Mouse (Mus musculus) liver (tissue): Measurements from ENCODE around the gene Pard3.
A peak's percentile ranks its signal among the peaks of the same experiment; 100 is the strongest.

ENCODE experiments used
- DNase-seq: peaks from one replicate; pipeline ENCODE4 v3.0.0-alpha.2; 2020; ENCODE audit warnings: mixed read lengths

Gene Pard3

DNA sequence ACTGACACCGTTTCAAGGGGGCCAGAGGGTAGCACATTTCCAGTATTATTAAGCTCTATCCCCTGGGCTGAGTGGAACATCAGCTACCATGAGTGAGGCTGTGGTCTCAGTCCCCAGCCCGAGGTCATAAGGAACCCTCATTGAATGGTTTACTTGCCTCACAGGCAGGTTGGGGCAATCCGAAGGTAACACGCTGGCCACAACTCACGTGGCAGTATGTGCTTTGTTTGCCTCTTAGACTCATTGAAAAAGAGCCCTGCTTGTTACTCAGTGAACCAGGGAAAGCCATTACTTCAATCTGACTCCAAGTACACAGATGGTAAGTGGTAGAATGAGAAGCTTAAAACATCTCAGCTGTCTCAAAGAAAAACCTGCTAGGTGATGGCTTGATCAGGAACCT lies 236.8 kb downstream of the Pard3 start:
- no peak for DNase-seq

DNA sequence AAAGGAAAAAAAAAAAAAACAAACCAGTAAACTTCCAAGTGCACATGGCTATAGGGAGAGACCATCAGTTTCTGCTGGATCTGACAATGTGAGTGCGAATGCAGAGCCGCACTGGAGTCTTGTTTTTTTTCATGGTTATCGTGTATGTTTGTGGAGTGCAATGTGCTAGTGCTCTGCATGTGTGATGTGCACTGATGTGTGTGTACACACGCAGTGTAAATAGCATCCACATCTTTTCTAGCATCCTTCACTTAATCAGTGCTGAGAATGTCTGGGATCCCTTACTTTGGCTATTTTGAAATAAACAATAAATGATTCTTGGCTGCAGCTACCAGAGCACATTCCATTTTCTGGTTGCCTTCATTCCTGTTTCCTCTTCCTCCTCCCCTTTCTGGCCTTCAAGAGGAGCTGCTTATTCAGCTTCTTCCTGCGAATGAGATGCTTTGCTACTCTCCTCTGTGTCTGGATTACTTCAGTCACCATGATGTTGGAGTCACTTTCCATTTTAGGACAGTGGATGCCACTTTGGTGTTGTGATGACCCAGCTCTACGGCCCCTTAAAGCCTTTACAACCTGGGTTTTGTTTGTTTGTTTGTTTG lies 239.3 kb downstream of the Pard3 start:
- DNase-seq = no peak

- no peak for DNase-seq
These were observed 243.3 kb downstream of the Pard3 start for GRCm38 (mm10) chr8:127307026-127307425.

DNA sequence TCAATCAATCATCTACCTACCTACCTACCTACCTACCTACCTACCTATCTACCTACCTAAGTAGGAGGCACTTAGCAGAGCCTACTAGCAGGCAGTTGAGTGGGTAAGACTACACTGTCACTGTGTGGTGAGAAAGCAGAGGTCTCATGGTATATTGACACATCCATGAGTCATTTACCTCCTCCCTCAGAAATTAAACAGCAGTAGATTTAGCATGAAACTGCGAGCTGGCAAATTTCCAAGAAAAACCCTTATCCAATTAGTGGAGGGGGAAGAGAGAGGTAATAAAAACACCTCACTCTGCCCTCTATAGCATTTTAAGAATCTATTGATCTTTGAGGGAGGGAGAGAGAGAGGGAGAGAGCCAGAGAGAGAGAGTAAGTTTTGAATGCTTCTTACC lies 245.7 kb downstream of the Pard3 start:
- DNase-seq = no peak

- no peak for DNase-seq
These were observed 252.1 kb downstream of the Pard3 start for GRCm38 (mm10) chr8:127315811-127316210.

DNA sequence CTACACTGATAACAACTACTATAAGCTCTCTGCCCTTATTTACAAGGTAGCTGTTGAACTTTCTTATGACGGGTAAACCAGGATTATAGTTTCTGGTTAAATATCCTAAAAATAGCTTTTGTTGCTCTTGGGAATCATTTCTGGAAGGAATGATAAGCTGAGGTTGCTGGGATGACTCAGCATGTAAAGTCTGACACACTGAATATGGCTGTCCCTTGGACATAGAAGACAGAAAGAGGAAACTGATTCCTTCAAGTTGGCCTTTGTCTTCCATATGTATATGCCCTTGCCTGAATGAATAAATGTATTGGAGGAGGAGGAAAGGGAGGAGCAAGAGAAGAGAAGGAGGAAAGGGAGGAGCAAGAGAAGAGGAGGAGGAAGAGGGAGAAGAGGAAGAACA lies 254.2 kb downstream of the Pard3 start:
- no peak for DNase-seq

GRCm38 (mm10) chr8:127318377-127319159 lies 254.9 kb downstream of the Pard3 start:
- DNase-seq = no peak

DNA sequence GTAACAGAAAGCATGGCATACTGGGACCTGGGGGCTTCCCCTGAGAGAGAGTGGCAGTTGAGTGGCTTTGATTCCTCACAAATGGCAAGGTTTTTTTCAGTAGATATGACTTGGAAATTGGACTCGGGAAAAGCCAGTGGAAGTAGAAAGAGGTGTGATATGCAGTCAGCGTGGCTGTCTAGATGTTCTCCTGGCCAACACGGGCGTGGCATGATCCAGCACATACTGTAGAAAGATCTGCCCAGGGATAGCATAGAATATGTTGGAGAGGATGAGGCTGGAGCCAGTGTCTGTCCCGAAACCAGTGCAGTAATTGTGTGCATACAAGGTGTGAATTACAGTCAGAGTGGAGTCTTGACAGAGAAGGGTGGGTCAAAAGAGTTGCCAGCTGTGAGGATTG lies 257.2 kb downstream of the Pard3 start:
- DNase-seq = no peak

- DNase-seq = no peak
These were observed 260.1 kb downstream of the Pard3 start for GRCm38 (mm10) chr8:127323583-127324360.

GRCm38 (mm10) chr8:127324836-127325570 lies 261.3 kb downstream of the Pard3 start:
- no peak for DNase-seq

DNA sequence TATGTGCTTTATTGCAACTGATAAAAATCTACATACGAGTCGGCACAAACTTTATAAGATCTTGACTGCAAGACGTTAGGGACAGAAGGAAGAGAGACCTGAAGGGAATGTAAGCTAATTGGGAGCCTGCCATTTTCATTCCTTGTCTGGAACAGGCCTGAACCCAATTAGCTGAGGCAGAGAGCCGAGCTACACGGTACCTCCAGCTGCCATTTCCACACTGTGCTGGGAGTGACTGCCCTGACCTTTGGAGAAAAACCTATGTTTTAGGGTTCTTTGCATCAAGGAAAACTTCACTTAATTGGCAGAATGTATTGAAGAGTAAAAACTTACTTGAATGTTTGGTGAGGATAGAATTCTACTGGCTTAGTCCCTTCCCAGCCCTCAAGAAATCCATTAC lies 262.1 kb downstream of the Pard3 start:
- DNase-seq = no peak

- DNase-seq = peak; percentile 28
These were observed 266.8 kb downstream of the Pard3 start for GRCm38 (mm10) chr8:127330258-127331187.

DNA sequence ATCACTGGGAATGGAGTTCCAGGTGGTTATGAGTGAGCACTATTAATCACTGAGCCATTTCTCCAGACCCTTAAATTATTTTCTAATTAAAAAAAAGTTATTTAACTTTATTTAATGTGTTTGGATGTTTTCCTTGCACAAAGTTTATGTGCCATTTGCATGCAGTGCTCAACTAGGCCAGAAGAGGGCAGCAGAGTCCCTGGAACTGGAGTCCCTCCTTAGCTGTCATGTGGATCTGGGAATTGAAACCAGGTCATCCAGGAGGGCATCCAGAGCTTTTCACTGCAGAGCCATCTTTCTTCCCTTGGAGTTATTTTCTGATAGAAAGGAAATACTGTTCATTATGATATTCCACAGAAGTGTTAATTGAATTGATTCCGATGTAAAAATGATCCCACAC lies 268.1 kb downstream of the Pard3 start:
- DNase-seq = peak; percentile 61

DNA sequence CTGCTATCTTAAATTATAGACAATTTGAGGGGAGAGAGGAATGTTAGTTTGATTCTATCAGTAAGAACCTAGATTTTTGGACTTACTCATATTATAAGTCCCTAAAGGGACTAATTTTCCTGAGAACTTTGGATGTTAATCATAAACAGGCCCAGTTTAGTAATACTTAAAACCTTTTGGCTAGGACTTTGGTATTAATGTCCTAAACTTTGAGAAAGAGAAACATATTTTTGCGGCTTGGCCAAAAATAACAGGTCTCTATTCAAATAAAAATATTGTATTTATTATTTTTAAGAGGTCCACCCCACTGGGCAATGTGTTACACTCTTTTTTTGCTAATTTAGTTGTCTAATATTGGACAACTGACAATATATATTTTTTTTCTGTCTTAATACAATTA lies 271.5 kb downstream of the Pard3 start:
- no peak for DNase-seq

DNA sequence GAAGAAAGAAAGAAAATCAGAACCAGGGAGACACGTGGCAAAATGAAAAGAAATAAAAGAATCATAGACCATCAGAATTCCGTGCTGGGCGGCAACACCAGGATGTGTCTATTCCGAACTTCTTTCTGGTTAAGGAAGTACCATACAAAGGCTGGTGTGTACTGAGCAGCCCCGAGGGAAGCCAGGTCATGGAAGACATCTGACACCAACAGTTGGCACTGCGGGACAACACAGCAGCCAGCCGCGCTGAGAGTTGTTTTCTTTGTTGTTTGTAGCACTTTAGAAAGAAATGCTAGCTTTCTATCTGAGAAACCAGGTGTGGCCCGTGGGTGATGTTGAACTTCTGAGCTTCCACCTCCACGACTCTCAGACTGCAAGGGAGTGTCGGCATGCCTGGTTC lies 274.5 kb downstream of the Pard3 start:
- no peak for DNase-seq

- DNase-seq = no peak
These were observed 277.4 kb downstream of the Pard3 start for GRCm38 (mm10) chr8:127341046-127341445.

DNA sequence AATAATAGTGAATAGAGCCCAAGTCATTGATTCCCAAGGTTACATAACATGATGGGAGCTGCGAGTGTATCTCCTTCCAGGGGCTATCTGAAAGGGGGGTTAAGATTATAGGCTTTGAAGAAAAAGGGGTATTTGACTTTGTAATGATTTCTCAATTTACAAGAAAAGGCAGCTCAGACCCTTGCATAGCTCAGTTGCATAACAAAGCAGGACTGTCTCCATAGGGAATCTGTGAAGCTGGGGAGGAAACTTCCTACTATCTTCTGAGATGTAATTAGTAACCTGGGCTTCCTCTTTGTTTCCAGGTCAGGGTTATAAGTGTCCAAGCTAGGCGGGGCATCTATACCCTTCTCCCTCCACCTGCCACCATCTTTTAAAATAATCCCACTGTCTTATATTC lies 279.4 kb downstream of the Pard3 start:
- DNase-seq = no peak

DNA sequence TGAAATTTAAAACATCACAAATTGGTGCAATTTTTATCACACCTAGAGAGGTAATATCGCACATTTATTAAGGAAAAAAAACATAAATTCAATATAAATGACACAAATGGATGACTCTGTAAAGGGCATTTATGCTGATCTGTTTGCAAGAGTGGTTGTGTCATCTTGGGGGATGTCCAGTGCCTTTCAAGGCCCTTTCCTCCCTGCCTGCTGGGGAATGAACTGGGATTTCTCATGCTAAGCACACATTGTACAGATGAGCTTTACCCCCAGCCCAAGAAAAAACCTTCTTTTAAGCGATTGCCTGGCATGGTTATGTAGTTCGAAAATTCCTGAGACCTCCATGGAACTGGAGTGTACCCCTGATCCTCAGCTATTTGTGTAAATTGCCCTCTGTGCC lies 280.7 kb downstream of the Pard3 start:
- no peak for DNase-seq

DNA sequence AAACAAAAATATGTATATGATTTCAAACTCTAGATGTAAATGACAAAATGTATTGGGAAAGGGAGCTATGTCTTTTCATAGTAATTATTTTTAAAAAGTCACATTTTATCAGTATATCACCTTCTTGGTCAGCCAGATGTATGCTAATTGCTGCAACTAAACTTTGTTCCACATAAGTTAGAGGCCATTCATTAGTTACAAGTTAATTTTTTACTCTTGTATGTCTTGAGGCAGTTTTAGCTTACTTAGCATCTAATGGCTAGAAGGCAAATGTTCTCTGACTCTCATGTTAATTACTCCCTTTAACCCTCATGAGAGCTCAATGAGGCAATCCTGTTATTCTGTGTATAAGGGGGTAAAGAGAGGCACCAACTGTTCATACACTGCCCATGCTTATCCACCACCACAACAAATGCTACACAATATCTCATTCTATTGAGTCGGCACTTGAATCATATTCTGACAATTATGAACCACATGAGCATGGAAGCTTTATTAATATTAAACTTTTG lies 282.3 kb downstream of the Pard3 start:
- DNase-seq = no peak

GRCm38 (mm10) chr8:127347890-127348495 lies 284.3 kb downstream of the Pard3 start:
- DNase-seq = no peak

DNA sequence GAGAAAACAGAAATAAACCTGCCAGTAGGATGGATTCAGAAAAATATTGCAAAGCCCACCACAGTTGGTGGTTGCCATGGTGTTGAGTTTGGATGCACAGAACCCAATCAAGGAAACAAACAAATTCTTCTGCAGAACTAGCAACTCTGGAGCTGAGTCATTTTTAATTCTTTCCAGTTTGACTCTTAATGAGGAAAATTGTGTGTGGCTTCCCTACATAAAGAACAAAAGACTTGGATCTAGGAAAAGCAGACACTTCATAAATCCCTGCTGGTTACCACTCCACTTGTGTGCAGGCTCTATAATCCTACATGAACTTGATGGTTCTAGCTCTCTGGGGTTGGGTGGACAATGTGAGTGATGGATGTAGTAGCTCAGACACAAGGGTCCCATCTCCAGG lies 298.1 kb downstream of the Pard3 start:
- no peak for DNase-seq
